Mouse (Mus musculus) common myeloid progenitor, adult 5-6 weeks (primary cell): ENCODE measurements around the gene Ankrd63. TPM values are rescaled to one million over a fixed set of nuclear protein-coding genes. Genes with fewer than 3 reads are reported as not detected.

Source experiments
- ATAC-seq: replicated peaks from 2 replicates; pipeline ENCODE4 v1.8.0; 2016; ENCODE audit warnings: low read depth, mild to moderate bottlenecking, moderate TSS enrichment, inconsistent platforms; ENCODE audit not compliant: poor library complexity, severe bottlenecking
- total RNA-seq: library from RNA; stranded (forward); fragments of 200-1000, 187-1606 nt; gene quantifications from 2 replicates; pipeline ENCODE4 v1.2.3, GENCODE M21; 2017

Ankrd63 gene
- total RNA-seq, 1 experiment from 2014 or later, result 0.09 TPM

DNA sequence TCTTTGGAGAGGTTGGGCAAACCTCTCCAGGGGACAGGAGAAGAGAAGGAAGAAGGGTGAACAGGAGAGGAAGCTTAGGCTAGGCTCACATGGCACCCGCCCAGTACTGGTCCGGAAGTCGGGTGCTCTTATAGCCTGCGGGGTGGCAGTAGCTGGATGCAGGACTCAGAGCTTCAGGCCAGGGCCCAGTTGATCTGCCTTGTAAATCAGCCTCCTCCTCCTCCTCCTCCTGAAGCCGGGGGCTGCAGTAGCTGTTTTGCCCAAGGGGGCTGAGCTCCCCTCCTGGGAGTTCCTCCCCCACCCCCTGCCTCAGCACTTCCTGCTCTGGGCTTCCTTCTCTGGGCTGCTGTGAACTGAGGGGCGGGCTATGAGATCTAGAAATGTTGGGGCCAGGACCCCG lies 24.6 kb upstream of the Ankrd63 start, which contains the start of gene Plcb2:
Gene Plcb2, minus strand, starts transcription at position 102 of the 400 bp plus-strand sequence.
- ATAC-seq, result peak; percentile 40

DNA sequence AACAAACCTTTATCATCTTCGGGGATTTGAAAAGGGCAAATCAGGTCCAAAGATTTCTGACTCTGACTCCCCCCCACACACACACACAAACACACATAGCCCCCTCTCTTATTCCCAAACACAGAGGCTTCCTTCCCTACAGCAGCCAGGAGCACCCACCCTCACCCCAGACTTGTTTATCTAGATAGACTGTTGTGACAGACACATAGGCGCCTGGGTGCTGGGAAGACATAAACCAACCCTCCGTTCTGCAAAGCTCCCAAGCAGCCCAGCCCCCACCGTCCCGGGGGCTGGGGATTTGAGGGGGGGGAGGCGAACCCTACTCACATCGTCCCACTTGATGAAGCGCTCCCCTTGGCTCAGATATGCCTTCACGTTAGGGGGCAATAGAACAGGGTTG lies 24.1 kb upstream of the Ankrd63 start:
- no peak for ATAC-seq

DNA sequence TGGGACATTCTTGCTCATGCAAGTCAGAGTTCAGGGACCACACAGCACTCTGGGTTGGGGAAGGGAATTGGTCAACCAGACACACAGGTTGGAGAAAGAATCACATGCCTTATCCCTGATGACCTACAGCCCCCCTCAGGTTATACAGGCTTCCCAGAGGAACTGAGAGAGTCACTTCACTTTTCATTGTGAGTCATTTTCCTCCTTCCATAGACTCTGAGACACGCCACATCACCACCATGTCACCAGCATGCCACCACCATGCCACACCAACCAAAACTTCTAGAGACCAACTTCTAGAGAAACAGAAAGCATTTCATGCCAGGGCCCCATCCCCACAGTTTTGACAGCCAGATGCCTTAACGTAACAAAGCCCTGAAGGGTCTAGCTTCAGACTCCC lies 23.1 kb upstream of the Ankrd63 start:
- no peak for ATAC-seq

DNA sequence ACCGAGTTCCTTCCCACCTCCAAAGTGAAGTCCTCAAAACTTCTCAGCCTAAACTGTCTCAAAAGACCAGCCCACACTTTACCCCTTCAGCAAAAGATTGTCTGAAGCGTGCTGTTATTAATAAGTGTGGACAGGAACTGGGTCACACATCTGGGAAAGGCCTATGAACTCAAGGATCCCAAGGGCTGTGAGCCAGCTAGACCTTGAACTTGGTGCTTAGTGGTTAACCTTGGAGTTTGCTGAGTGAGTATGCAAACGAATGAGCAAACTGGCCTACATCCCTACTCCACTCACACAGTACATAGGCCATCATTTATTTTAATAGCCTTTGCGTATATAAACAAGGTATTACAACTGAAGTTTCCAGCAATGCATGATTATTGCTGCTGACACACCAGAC lies 21.7 kb upstream of the Ankrd63 start:
- ATAC-seq, result no peak

DNA sequence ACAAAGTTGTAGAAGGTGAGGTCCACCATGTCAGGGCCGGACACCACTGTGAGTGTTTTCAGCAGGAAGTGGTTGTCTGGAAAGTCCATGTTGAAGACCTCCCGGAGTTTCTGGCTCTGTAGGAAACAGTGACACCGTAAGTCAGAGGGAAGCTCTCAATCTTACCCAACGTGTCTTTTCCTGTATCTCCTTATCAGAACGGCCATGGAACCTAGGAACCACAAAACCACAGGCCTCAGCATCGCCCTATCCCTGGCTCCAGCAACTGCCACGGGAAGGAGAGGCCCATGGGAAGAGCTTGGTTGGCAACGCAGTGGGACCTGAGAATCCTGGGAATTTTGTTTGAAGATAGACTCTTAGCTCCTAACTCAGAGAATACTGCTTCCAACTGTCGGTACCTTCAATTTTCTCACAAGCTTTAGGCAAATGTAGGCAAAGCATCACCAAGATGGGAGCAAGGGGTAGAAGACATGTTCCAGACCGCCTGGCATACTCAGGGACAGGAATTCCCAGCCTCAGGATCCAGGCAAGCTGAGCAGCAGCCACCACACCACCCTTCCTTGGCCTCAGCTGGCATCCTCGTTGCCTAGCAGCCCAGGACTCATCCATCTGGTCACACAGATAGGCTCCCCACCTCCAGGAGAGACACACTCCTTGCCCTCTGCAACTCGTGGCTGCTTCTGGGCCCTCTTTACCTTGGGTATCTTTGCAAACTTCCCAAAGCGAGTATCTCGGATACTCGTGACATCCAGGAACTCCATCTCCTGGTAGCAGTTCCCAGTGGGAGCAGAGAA lies 20.1 kb upstream of the Ankrd63 start:
- peak; percentile 41 for ATAC-seq

DNA sequence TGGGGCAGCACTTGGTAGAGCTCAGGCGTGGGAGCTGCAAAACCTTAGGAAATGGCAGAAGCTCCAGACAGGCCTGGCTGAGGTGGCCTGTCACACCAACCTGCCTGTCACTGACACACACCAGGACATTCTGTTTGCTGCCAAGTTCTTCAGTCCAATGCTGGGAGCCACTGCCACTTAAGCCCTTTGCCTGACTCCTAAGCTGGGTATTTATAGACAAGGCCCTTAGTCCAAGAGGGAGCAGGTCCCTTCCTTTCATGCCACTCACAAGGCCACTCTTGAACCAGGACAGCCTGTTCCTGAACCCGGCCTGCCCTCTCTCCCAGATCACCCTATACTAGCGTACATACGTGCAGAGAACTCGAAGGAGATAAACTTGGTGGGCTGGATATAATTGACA lies 12.9 kb upstream of the Ankrd63 start:
- ATAC-seq, result no peak

DNA sequence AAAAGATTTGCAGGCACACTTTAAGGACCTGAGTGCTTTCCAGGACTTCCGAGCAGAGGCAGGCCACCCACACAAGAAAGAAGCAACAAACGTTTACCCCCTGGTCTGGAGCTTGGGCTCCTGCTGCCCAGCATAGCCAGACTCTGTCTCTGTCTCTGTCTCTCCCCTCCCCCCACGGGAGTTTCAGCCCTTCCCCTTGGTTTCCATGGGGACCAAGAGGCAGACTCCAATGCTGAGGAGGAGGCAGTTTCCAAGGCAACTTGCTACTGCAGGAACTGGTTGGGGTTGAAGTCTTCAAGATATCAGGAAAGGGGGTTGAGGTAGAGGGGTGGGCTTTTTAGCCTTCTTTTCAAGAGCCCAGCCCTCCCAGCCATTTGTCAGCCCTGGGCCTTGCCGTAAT lies 10.5 kb upstream of the Ankrd63 start:
- ATAC-seq, result no peak

DNA sequence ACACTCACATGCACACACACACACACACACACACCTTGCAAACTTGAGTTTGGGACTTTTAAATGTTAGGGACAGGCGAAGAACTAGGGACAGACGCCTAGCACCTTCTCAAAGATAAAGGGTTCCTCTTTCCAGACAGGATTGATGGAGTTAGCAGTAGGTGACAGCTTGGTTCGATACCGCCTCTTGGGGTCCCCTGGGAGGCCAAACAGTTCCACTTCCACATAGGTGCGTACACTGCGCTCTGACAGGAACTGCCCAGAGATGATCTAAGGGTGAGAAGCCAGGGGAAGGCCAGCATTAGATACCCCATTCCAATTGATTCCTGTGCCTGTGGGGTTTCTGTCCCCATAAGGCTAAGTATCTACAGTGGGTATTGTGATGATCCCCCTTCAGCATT lies 9.9 kb upstream of the Ankrd63 start:
- ATAC-seq, result no peak

DNA sequence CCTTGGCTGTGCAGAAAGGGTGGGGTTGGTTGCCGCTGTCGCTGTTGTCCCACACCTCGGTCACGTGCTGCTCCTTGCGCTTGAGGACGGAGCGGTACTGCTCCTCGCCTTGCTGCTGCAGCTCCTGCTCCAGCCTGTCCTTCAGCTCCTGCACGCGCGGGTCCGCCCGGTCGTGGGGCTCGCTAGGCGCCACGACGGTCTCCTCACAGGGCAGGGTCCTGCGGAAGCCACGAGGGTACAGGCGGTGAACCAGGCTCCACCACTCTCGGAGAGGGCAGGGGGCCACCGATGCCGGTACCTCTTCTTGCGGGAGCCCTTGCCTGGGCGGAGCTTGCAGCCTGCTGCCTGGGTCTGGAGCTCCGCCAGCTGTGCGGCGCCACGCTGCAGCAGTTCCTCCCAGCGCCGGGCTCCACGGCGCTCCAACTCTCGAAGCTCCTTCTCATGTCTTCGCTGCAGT lies 7.3 kb upstream of the Ankrd63 start:
- ATAC-seq, result peak; percentile 40

DNA sequence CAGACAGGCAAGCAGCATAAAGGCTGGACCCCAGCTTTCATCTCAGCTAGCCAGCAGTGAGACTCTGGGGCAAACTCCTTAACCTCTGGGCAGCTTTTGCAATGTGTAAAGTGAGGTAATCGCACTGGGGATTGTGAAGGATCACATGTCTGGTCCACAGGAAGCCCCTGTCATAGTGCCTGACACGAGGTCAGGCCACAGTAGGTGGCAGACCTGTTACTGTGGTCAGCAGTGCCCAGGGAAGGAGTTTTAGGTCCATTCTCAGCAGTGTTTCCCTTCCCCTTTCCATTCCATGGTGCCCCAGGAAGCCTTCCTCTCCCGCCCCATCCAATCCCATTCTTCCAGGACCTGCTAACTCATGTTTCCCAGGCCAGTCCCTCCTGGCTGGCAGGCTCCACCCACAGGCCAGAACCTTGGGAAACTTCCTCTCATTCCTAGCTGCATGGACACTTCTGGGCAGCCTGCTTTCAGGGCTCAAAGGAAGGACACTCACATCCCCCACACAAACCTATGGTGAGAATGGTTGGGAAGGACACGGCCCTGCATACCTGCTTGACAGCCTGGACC lies 6.0 kb upstream of the Ankrd63 start:
- ATAC-seq, result no peak

DNA sequence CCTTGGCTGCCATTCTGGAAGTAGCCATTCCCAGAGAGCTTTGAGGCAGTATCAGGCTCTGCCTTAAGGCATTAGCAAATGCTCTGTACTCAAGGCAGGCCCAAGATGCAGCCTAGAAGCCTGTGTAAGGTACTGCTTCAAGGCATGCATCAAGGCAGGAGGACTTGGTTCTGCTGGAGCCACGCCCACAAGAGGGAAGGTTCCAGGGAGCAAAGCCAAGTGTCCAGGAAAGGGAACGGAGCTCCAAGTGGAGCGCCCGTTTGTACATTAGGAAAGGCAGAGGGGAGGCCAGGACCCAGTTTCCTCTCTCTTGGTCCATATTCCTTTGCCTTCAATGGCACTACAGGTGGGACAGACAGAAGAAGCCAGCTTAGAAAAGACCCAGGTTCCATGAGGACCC lies 4.7 kb upstream of the Ankrd63 start:
- no peak for ATAC-seq

DNA sequence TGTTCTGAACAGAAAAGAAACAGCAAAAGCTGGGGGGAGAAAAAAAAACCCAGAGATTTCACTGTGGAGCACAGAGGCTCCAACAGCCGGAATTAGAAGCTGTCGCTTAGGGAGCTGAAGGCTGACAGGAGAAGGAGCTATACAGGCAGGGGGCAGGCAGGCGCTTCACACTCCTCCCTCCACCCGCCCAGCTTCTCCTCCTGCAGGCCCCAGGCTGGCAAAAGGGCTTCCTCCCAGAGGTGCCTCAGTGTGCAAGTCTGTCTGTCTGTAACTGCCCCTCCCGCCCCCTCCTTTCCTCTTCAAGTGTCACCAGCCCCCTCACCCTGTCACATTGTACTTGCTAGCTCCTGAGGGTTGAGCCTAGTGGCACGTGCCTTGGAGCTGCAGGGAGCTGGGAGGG lies 2.7 kb upstream of the Ankrd63 start:
- peak; percentile 47 for ATAC-seq

DNA sequence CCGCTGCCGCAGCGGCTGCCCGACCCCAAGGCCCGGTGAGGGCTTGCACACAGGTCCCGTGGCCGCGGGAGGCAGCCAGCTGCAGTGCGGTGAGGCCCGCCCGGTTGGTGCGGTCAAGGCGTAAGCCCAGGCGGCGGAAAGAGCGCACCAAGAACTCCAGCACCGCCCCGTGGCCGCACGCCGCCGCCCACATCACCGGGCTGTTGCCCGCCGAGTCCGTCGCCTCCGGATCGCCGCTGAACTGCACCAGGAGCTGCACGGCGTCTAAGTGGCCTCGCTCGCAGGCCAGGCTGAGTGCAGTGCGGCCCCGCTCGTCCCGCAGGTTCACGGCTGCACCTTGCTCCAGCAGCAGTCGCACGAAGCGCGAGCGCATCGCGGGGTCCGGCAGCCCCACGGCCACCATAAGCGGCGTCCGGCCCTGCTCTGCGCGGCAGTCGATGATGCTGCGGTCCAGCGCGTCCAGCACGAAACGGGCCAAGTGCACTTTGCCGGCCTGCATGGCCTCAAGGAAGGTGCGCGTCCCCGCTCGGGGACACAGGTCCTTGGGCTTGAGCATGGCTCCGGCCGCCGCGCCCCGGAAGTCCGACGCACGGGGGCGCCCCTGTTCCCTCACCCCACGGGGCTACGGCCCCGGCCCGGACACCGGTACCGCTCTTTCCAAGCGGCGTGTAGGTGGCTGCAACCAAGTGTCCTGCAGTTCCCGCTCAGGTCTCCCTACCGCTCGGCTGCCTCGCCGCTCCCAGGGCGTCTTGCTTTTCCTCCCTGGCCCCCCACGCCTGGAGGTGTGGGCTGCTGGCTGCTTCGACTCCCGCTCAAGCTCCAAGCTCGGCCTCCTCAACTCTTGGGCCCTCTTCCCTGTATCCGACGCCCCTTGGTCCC lies 641 bp downstream of the Ankrd63 start:
- ATAC-seq, result 0 out of 2 replicates have a peak, but pooled peaks have one; percentile 4

DNA sequence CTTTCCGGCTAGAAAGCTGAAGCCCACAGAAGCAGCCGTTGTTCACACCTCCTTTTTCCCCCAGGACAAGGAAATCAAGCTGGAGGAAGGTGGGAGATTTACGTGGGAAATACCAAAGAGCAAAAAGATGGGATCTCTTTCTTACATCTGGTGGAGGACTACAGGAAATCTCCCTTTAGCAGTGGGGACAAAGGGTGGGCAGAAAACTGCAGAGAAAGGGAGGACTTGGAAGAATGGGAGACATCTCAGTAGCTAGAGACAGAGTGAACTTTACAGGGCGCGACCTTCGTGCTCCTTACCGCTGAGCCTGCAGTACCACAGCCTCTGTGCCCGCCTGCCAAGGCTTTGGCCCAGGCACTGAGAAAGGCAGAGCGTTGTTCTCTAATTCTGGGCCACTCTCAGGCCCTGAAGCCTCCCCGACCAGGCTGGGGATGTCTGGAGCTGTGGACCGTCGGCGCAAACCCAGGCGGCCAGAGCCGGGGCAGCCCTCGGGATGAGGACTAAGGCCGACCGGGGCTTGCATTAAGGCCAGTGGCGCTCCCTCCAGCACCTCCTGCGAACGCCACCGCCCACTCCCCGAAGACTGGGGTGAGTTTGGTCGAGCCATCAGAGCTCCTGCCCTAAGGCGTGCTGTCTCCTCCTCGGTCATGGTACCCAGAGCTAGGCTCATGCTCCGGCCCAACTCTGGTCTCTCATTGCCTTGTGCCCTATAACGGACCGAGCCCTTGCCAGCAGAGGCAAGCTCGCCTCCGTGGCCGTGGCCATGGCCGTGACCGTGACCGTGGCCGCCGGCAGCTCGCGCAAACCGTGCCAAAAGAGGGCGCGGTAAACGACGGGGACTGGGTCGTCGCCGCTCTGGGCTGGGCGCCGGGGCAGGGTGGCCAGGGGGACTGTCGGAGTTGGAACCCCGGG lies 1.5 kb downstream of the Ankrd63 start:
- no peak for ATAC-seq

DNA sequence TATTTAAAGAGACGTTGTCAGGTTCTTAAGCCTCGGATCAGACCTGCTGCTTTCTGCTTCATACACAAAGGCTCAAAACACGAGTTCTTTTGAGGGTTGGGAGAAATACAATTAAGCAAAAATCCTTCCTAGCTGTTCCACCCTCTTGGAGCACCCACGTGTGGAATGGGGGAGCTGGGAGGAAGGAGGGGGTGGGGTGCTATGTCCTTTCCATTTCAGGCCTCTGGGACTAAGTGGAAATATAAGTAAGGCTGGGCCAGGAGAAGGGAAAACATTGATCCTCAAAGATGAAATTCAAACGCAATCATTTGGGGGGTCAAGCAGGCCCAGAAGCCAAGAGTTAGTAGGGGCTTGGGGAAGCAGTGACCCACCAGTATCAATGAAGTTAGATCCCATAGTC lies 2.6 kb downstream of the Ankrd63 start:
- no peak for ATAC-seq

DNA sequence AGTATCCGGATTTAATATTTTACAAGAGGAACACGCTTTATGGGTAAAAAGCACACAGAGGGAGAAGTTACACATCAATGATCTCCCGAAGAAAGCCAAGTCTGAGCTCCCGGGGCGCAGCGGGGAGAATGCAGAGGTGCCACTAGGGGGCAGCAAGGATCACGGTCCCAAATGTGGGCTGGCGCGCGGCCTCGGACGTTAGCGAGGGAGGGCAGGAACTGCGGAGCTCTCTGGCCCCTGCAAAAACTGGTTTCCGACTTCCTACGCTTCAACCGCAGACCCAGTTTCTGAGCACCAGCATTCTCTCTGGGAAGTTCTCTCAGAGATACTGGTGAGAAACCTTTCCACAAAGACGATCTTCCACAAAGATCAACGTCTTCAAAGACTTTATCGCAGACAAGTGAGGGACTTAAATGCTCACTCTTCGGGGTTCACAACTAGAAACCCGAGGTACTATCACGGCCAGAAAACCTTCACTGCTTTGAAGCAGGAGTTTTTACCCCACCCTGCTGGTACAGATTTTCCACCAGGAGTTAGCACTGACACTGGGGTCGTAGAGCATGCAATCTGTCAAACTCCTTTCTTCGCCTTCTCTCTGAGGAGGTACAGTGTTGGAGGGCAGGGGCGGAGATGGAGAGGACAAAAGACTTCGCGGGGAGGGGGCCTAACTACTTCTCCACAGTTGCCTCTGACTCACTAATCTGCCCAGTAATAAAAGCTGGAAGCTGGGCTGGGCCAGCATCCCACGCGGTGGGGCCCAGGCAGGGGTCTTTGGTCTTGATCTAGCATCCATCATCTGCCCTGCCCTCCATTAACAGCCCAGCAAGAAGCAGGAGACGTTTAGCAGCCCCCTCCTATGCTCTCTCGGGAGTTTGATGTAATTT lies 3.3 kb downstream of the Ankrd63 start:
- peak; percentile 70 for ATAC-seq

DNA sequence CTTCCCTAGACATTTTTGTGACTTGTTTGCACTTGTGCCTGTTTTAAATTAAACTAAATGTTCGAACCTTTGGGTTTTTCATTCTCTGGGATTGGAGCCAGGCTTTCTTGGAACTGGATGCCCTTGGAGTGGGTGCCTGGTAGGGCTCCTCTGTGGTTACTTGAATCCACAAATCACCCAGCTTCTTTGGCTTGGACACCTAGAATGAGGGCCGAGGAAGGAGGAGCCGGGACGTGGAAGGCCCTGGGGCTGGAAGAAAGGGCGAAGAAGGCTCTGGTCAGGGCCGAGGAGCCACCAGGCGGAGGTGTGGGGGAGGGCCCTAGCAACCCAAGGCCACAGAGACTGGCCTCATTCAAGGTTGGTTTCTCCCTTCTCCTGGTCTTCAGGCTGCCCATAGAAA lies 5.8 kb downstream of the Ankrd63 start:
- no peak for ATAC-seq

DNA sequence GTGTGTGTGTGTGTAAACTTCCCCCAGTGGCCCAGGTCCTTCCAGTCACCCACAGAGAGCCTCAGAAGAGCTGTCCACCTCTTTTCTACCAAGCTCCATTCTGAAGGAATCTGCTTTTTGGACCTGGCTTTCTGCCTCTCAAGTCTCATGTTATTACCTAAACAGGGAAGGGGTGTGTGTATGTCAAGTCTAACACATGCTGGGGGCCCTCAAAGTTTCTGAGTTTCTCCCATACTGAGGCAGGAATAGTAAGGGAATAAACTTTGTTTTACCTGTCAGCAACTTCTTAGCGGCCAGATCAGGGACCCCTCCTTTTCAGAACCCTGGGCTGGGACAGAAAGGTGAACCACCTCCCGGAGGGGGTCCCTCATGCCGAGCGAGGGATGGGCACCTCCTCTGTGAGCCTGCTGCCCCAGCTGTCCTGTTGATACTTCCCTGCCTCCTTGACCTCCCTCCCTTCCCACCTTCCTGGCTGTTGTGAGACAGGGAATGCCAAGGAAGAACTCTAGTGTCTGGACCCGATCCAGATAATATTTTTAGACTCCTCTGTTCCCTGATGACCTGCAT lies 6.4 kb downstream of the Ankrd63 start:
- ATAC-seq, result no peak
